Mouse (Mus musculus): ENCODE measurements around the gene B430306N03Rik.

The B430306N03Rik gene

DNA sequence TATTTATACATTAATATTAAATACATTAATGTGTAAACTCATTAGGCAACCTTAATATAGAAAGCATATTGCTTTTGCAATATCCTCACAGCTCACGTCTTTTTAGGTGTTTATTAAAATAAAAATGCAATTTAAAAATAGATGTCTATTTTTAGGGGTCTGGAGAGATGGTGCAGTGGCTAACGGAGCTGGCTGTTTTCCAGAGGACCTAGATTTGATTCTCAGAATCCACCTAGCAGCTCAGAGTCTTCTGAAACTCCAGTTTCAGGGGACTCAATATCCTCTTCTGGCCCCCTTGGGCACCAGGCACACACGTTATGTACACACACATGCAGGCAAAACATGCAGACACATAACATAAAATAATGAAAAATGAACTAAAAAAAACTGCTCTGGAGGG is 46.4 kb downstream of the B430306N03Rik start:
- no peak for DNase-seq (ENCODE audit: low read depth, low spot score)

DNA sequence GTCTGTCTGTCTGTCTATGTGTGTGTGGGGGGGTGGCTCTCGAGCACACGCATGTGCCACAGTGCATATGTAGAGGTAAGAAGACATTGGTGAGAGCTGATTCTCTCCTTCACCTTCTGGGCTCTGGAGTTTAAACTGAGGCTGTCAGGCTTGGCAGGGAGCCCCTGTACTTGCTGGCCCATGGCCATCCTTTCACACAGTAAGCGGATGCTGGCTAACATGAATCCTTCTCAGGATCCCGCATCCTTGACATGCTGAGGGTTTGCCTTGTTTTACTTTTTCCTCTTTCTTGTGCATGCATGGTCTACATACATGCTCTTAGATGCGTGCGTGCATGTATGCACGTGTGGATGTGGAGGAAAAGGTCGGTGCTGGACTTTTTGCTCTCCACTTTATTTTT is 47.0 kb downstream of the B430306N03Rik start:
- no peak for DNase-seq (ENCODE audit: low read depth, low spot score)

DNA sequence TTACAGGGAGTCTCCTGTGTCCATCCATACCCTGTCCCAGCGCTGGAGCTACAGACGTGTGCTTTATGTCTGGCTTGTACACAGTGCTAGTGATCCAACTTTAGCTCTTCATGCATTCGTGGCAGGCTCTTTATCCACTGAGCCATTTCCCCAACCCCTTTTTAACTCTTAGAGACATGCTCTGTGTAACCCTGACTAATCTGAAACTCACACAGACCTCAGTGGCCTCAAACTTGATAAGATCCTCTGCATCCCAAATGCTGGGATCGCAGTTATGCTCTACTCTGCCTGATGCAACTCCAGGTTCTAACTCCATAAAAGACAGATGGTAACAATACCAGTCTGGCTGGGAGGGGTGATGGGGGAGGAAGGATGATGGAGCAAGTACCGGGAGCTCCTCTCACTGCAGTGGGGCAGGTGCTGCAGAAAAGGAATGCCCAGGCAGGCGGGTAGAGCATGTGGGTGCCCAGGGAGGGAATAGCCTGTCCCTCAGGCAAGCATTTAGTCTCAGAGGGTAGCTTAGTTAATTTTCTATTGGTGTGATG is 47.6 kb downstream of the B430306N03Rik start:
- no peak for DNase-seq (ENCODE audit: low read depth, low spot score)

- DNase-seq (ENCODE audit: low read depth, low spot score): no peak
Observed at GRCm38 (mm10) chr17:48365511-48366155, 49.7 kb downstream of the B430306N03Rik start.

DNA sequence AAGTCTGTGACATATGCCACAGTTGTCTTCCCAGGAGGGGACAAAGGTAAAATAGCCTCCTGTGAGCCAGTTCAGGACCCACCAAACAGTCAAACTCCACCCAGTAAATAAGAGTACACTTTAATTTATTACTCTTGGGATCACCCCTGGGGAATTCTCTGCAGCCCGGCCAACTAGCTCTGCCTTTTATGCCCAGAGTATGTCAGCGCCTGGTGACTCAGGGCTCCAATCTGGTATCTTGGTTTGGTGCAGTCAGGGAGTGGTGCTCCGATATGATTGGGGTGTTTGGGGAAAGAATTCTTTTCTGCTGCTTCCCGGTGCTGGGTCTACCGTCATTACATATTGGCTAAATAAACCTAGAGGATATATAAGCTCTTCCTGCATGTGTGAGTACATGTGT is 50.9 kb downstream of the B430306N03Rik start:
- DNase-seq (ENCODE audit: low read depth, low spot score): no peak

GRCm38 (mm10) chr17:48371621-48372020 is 55.7 kb downstream of the B430306N03Rik start:
- DNase-seq (ENCODE audit: low read depth, low spot score): no peak

GRCm38 (mm10) chr17:48372987-48373386 is 57.0 kb downstream of the B430306N03Rik start:
- DNase-seq (ENCODE audit: low read depth, low spot score): no peak

DNA sequence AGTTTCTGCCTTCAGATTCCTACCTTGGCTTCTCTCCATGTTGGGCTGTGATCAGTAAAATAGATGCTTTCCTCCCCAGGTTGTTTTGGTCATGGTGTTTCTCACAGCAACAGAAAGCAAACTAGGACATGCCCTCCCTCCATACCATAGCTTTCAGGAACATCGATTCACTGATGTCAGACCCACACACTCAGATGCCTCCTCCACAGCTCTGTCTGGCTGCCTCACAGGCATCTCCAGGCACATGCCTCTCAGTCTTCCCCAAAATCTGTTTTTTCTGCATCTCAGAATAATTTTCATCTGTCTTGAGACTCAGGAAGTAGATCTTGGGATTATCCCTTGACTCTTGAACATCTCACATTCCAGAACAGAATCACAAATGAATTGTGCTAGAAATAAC is 60.2 kb downstream of the B430306N03Rik start:
- no peak for DNase-seq (ENCODE audit: low read depth, low spot score)
